Comparison of ENCODE assay signal across 17 mouse cellular contexts in genomic region chr14:30048049-30048448, GRCm38 (mm10). TPM values are rescaled to one million over a fixed set of nuclear protein-coding genes. Genes with fewer than 3 reads are reported as not detected.
A peak's percentile ranks its signal among the peaks of the same experiment; 100 is the strongest.
DNase-seq lines count a peak whose midpoint lies in the region; ATAC-seq and TF ChIP-seq lines count a peak whose summit lies in the region.
"Had no signal": no experiment of that assay in that cellular context is flagged by ENCODE, and none has a peak within 500 bp of the region (broad histone marks: within the 10 kb centered on the region; RNA-seq: fewer than 3 reads in every experiment).

No protein-coding gene starts in this region.

- H3K9ac ChIP-seq in stomach, postnatal 0 days (ENCODE audit: low read length) = no peak overlapping the region
- H3K9ac ChIP-seq: embryonic facial prominence, embryonic 12.5 days had no signal

- peak; percentile 20 for DNase-seq in CD4-positive, CD25-positive, alpha-beta regulatory T cell, adult 2 months (ENCODE audit: low read depth, low spot score)
- DNase-seq in layer of hippocampus, adult 2 months (ENCODE audit: low spot score in 2 of 2) = no peak
- no peak for DNase-seq in layer of hippocampus, postnatal 10 days (ENCODE audit: low spot score in 2 of 2)
- DNase-seq in thymus, postnatal 4 days = peak; percentile 63
- DNase-seq in thymus, adult 2 months = no peak
- DNase-seq in stomach, postnatal 0 days (ENCODE audit: low spot score) = no peak
- DNase-seq in yolk sac, embryonic 10.5 days (ENCODE audit: low spot score) = no peak
- DNase-seq: cerebellum, postnatal 10 days; heart, postnatal 36 days; kidney, postnatal 10 days; layer of hippocampus, adult 9-11 months; right cerebral cortex, postnatal 14 days had no signal

- H3K36me3 ChIP-seq in thymus, adult 2 months (ENCODE audit: control insufficient read depth, insufficient read depth, low read length) = no peaks in the 10 kb centered on the region
- H3K36me3 ChIP-seq in stomach, postnatal 0 days (ENCODE audit: control insufficient read depth, insufficient read depth, low read length) = no peaks in the 10 kb centered on the region
- H3K36me3 ChIP-seq: embryonic facial prominence, embryonic 12.5 days had no signal

- H3K4me3 ChIP-seq in layer of hippocampus, adult 2 months = no peak overlapping the region
- H3K4me3 ChIP-seq in thymus, adult 2 months (ENCODE audit: control insufficient read depth, insufficient read depth, low read length) = no peak overlapping the region
- H3K4me3 ChIP-seq in stomach, postnatal 0 days (ENCODE audit: low read depth, low read length) = no peak overlapping the region
- H3K4me3 ChIP-seq: embryonic facial prominence, embryonic 12.5 days had no signal

- no peak for TF ChIP-seq POLR2A in thymus, adult 2 months (IDR thresholded peaks at IDR 0.05; ENCODE audit: control insufficient read depth, extremely low read depth, insufficient read depth, low read length, poor library complexity)

- H3K27me3 ChIP-seq in thymus, adult 2 months (ENCODE audit: control insufficient read depth, insufficient read depth, low read length) = no peaks in the 10 kb centered on the region
- no peaks in the 10 kb centered on the region for H3K27me3 ChIP-seq in stomach, postnatal 0 days (ENCODE audit: control insufficient read depth, insufficient read depth, low read length)
- H3K27me3 ChIP-seq: embryonic facial prominence, embryonic 12.5 days; Patski had no signal

- no peak overlapping the region for H3K27ac ChIP-seq in layer of hippocampus, adult 2 months
- no peak overlapping the region for H3K27ac ChIP-seq in thymus, adult 2 months (ENCODE audit: control insufficient read depth, insufficient read depth, low read length)
- H3K27ac ChIP-seq in stomach, postnatal 0 days (replicated peaks) = no peak overlapping the region
- H3K27ac ChIP-seq: embryonic facial prominence, embryonic 12.5 days had no signal

- no peaks in the 10 kb centered on the region for H3K9me3 ChIP-seq in stomach, postnatal 0 days (ENCODE audit: control insufficient read depth, low read length)
- H3K9me3 ChIP-seq: embryonic facial prominence, embryonic 12.5 days had no signal

- WGBS in thymus, adult 2 months = 90% methylated on average over 3 of the region's 3 CpGs
- WGBS in stomach, postnatal 0 days = 93% methylated on average over 3 of the region's 3 CpGs

- no peak for TF ChIP-seq EP300 in stomach, postnatal 0 days (optimal IDR thresholded peaks at IDR 0.05)

- H3K4me1 ChIP-seq in thymus, adult 2 months (replicated peaks; ENCODE audit: control insufficient read depth, insufficient read depth, low read length) = no peaks in the 10 kb centered on the region
- H3K4me1 ChIP-seq in stomach, postnatal 0 days (replicated peaks; ENCODE audit: control insufficient read depth, insufficient read depth) = 0 out of 2 replicates have a peak, but pooled peaks cover 2% of the 10 kb centered on the region
- H3K4me1 ChIP-seq: embryonic facial prominence, embryonic 12.5 days had no signal

- peak; percentile 70 for TF ChIP-seq CTCF in layer of hippocampus, adult 2 months (conservative IDR thresholded peaks at IDR 0.05)
- no peak for TF ChIP-seq CTCF in thymus, adult 2 months (IDR thresholded peaks at IDR 0.05; ENCODE audit: borderline replicate concordance, control insufficient read depth, extremely low read depth, insufficient read depth, low read length, poor library complexity)
- TF ChIP-seq CTCF in stomach, postnatal 0 days (IDR thresholded peaks at IDR 0.05; ENCODE audit: low read depth) = peak; percentile 56

- H3K4me2 ChIP-seq in stomach, postnatal 0 days (replicated peaks; ENCODE audit: low read depth) = no peak overlapping the region
- H3K4me2 ChIP-seq: embryonic facial prominence, embryonic 12.5 days had no signal

- no peak for ATAC-seq in CD4-positive, CD25-positive, alpha-beta regulatory T cell, adult 4 months
- ATAC-seq in stomach, postnatal 0 days (ENCODE audit: low FRiP score, low TSS enrichment) = no peak
- ATAC-seq: inflammation-experienced regulatory T-cells, adult 6 months; Patski had no signal

RNA-seq across cellular contexts. Expression of gene Chdh, which starts 39.2 kb away (rescaled TPM):
- 1 to 10 TPM in 1 of 2 experiments, under 1 TPM in 1; 0.52 to 1.5 TPM for polyA plus RNA-seq in CD4-positive, CD25-positive, alpha-beta regulatory T cell, adult 4 months (2017; shearing (Covaris generic))
- 1 to 10 TPM; 2.2 to 2.5 TPM for total RNA-seq in layer of hippocampus, adult 2 months (2021)
- total RNA-seq in layer of hippocampus, postnatal 10 days (2021) = under 1 TPM; 0.40 to 0.80 TPM
- 51.3 and 59.5 TPM in 2 replicates for polyA plus RNA-seq in thymus, adult 2 months (2012; rRNA removed)
- 1.5 and 1.7 TPM in 2 replicates for polyA plus RNA-seq in stomach, postnatal 0 days (2015; fragmentation: Nextera tagmentation; extraction: Ambion mirVana)
- polyA plus RNA-seq: limb, embryonic 11.5 days had no signal

RNA-seq across cellular contexts. Expression of gene Il17rb, which starts 39.4 kb away (rescaled TPM):
- 1 to 10 TPM; 3.1 to 4.5 TPM for polyA plus RNA-seq in CD4-positive, CD25-positive, alpha-beta regulatory T cell, adult 4 months (2017; shearing (Covaris generic))
- total RNA-seq in layer of hippocampus, adult 2 months (2021) = 1 to 10 TPM; 1.1 to 1.2 TPM
- total RNA-seq in layer of hippocampus, postnatal 10 days (2021) = under 1 TPM; 0.42 to 0.75 TPM
- 50.9 and 57.3 TPM in 2 replicates for polyA plus RNA-seq in thymus, adult 2 months (2012; rRNA removed)
- 0.35 and 0.52 TPM in 2 replicates for polyA plus RNA-seq in stomach, postnatal 0 days (2015; fragmentation: Nextera tagmentation; extraction: Ambion mirVana)
- total RNA-seq: heart, postnatal 36 days had no signal

Comparison
In these comparisons a context has a peak if more than half of its experiments do, and no peak if none do; other contexts are left out.
1. DNase-seq: peak in CD4-positive, CD25-positive, alpha-beta regulatory T cell, adult 2 months (single experiment) and thymus, postnatal 4 days (single experiment); none in layer of hippocampus, adult 2 months (0 of 2), layer of hippocampus, postnatal 10 days (0 of 2), thymus, adult 2 months (single experiment), stomach, postnatal 0 days (single experiment) and yolk sac, embryonic 10.5 days (single experiment).
2. RNA of gene Chdh, which starts 39.2 kb away (polyA plus RNA-seq): 51.3 to 59.5 TPM in thymus, adult 2 months; 1.5 to 1.7 TPM in stomach, postnatal 0 days and 0.52 to 1.5 TPM in CD4-positive, CD25-positive, alpha-beta regulatory T cell, adult 4 months; every median in the first group is over 10 times any median in the second.